Mouse (Mus musculus): ENCODE measurements around the gene Grin2b.

DNA sequence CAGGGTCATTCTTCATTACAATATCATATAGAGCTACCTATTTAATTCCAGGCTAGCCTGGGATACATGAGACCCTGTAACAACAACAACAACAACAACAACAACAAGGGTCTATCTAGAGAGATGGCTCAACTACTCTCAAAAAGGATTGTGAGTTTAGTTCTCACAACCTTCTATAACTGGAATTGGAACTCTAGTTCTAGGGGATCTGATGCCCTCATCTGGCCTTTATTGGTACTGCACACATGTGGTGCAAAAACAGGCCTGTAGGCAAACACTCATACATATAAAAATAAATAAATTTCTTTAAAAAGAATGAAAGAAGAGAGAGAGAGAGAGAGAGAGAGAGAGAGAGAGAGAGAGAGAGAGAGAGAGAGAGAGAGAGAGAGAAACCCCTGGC lies 298.7 kb downstream of the Grin2b start:
- TF ChIP-seq CTCF (IDR thresholded peaks at IDR 0.05; ENCODE audit: low read depth), result peak; percentile 25
- no peak for TF ChIP-seq EP300 (optimal IDR thresholded peaks at IDR 0.05)

All from stomach, postnatal 0 days (tissue).